ENCODE assay signal across 38 mouse cellular contexts in the genomic region with DNA sequence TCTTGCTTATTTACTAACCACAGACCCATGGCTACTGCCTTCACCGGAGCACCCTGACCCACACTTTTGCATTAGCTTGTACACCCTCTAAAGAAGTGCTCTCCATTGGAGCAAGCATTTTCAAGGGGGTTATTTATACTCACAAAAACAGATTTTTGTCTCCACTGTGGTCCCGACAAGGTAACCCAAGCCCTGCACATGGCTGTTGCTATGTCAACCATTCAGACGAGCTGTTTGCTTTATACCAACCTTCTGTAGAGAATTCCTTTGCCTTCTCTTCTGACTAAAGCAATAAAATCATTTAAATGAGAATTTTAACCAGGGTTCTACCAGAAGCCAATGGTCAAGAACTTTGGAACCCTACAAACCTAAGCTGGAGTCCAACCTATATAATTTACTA. TPM values are rescaled to one million over a fixed set of nuclear protein-coding genes. Genes with fewer than 3 reads are reported as not detected.
"Had no signal": no experiment of that assay in that cellular context is flagged by ENCODE, and none has a peak within 500 bp of the region (broad histone marks: within the 10 kb centered on the region; RNA-seq: fewer than 3 reads in every experiment).

No protein-coding gene starts in this region.

- ATAC-seq: hindbrain, postnatal 0 days; intestine, embryonic 16.5 days had no signal

- H3K27me3 ChIP-seq: heart, embryonic 13.5 days; heart, embryonic 15.5 days; hindbrain, embryonic 13.5 days; hindbrain, embryonic 15.5 days; liver, embryonic 13.5 days; liver, embryonic 15.5 days had no signal

- H3K9ac ChIP-seq: heart, embryonic 13.5 days; heart, embryonic 15.5 days; hindbrain, embryonic 13.5 days; hindbrain, embryonic 15.5 days; limb, embryonic 12.5 days; liver, embryonic 13.5 days; liver, embryonic 15.5 days had no signal

- H3K36me3 ChIP-seq: heart, embryonic 13.5 days; heart, embryonic 15.5 days; hindbrain, embryonic 13.5 days; hindbrain, embryonic 15.5 days; limb, embryonic 10.5 days; limb, embryonic 12.5 days; liver, embryonic 13.5 days; liver, embryonic 15.5 days had no signal

- H3K4me1 ChIP-seq: heart, embryonic 15.5 days; liver, embryonic 13.5 days; liver, embryonic 15.5 days had no signal

- H3K4me2 ChIP-seq: heart, embryonic 11.5 days; heart, embryonic 13.5 days; heart, embryonic 15.5 days; hindbrain, embryonic 13.5 days; hindbrain, embryonic 15.5 days; limb, embryonic 12.5 days; liver, embryonic 11.5 days; liver, embryonic 13.5 days; liver, embryonic 15.5 days had no signal

- DNase-seq: gastrocnemius, postnatal 14 days; gastrocnemius, postnatal 36 days; heart, adult 11 months; heart, adult 2 months; heart, postnatal 14 days; heart, postnatal 36 days; kidney, adult 11 months; kidney, adult 8-10 months; kidney, postnatal 10 days; kidney, postnatal 25 days; kidney, postnatal 4 days; layer of hippocampus, adult 9-11 months; liver; liver, embryonic 13.5 days had no signal

- H3K9me3 ChIP-seq: heart, embryonic 15.5 days; hindbrain, embryonic 13.5 days; limb, embryonic 10.5 days; liver, embryonic 13.5 days; liver, embryonic 15.5 days had no signal

- H3K4me3 ChIP-seq: heart, adult 2 months; heart, embryonic 13.5 days; heart, embryonic 15.5 days; hindbrain, embryonic 13.5 days; hindbrain, embryonic 15.5 days; left cerebral cortex, adult 2 months; limb, embryonic 10.5 days; limb, embryonic 12.5 days; liver, embryonic 13.5 days; liver, embryonic 15.5 days had no signal

- H3K27ac ChIP-seq: heart, adult 2 months; heart, embryonic 13.5 days; heart, embryonic 15.5 days; hindbrain, embryonic 13.5 days; hindbrain, embryonic 15.5 days; hindbrain, postnatal 0 days; left cerebral cortex, adult 2 months; limb, embryonic 10.5 days; limb, embryonic 12.5 days; liver, embryonic 13.5 days; liver, embryonic 15.5 days had no signal

RNA-seq across cellular contexts. Expression of gene Dclk1, which starts 18.3 kb away (rescaled TPM):
- total RNA-seq: hematopoietic stem cell, adult 5-6 weeks had no signal

RNA-seq across cellular contexts. Expression of gene Sohlh2, which starts 42.0 kb away (rescaled TPM):
- total RNA-seq: gastrocnemius, adult 18-20 months; gastrocnemius, adult 8-10 months; gastrocnemius, postnatal 14 days; gastrocnemius, postnatal 36 days; heart, adult 2 months; heart, postnatal 14 days; heart, postnatal 36 days; hematopoietic stem cell, adult 5-6 weeks; hindbrain, postnatal 0 days; layer of hippocampus, adult 8-10 months; layer of hippocampus, postnatal 14 days; left cerebral cortex, adult 2 months; left cerebral cortex, postnatal 14 days; left cerebral cortex, postnatal 36 days had no signal
- polyA plus RNA-seq: heart, adult 2 months; heart, embryonic 11.5 days; heart, embryonic 13.5 days; heart, postnatal 0 days; hindbrain, embryonic 11.5 days; hindbrain, embryonic 13.5 days; intestine, embryonic 14.5 days; intestine, embryonic 16.5 days; kidney, embryonic 14.5 days; kidney, embryonic 16.5 days; limb, embryonic 10.5 days; limb, embryonic 12.5 days; liver, embryonic 11.5 days; liver, embryonic 13.5 days; liver, embryonic 15.5 days had no signal
